Mouse (Mus musculus) kidney, postnatal 4 days (tissue): ENCODE measurements around the gene Otp.

Experiments used
- DNase-seq, 2 experiments: peaks; one replicate each; pipeline ENCODE4 v3.0.0; 2021; ENCODE audit warnings: mixed read lengths in 2 of 2

Gene Otp

DNA sequence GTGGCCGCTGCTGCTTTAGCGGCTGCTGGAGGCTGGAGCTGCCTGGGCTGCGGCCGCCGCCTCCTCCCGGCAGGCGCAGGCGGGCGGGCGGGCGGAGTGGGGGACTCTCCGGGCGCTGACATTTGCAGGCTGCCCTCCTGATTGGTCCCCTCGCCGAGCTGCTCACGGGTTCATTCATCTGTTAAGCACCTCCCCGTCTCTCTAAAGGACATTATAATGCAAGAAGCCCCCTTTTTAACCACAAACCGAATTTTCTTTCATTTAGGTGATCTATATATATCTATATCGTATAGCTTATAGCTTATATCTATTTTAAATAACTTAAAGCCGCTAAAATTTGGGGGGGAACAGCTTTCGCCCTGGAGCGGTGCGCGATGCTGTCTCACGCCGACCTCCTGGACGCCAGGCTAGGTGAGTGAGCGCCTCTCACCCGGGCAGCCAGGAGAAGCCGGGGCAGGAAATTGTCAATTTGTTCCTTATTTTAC lies at the start of gene Otp:
Otp (plus strand) TSS at position 207 of the 485 bp plus-strand sequence.
- no peak for DNase-seq

DNA sequence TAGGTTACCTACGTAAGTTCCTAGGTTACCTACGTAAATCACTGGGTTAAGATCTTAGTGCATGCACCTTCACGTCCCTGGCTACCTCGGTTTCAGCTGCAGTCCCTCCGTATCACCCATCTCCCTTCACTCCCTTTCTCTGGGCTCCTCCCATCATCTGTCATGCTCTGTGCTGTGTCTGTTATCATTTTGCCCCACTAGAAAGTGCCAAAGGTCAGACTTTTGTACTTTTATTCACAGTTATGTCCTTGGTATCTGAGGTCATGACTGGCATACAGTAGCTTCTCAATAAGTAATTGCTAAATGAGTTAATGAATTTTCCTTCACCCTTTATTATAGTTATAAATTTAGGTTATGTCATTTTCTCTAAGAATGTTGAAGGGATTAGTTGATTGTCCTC lies 49.0 kb upstream of the Otp start:
- no peak for DNase-seq

DNA sequence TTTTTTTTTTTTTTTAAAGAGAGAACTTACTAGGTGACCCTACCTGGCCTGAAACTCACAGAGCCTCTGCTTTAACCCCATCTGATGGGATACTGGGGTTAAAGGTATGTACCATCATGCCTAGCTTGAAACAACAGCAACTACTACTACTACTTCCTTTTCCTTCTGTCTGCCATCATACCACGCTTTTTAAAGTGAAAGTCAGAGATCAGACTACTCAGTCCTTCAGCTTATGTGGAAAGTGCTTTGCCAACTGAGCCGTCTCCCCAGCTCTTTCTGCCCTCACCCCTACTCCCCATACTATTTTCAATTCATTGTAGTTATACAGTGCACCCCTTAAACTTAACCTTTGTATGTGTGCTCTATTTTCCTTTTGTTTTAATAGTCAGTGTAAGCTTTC lies 48.4 kb upstream of the Otp start:
- DNase-seq: no peak

DNA sequence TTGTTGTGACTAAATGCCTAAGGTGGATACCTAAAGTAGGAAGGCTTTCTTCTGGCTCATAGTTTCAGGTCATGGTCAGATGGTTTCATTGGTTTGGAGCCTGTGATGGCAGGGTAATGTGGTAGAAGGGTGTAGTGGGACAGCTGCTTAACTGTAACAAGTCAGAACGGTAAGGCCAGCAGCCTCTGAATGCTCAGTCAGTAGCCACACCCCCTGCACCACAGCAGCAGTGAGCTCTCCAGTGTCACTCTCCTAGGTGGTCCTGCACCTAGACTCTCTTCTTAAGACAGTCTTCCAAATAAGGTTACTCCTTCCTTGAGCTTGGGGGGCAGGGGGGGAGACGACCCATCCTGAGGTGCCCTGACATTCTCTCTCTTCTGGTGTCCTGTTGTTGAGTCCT lies 47.6 kb upstream of the Otp start:
- peak in 1 of 2 experiments; percentile 7 for DNase-seq

GRCm38 (mm10) chr13:94838047-94838720 lies 37.2 kb upstream of the Otp start:
- no peak for DNase-seq

DNA sequence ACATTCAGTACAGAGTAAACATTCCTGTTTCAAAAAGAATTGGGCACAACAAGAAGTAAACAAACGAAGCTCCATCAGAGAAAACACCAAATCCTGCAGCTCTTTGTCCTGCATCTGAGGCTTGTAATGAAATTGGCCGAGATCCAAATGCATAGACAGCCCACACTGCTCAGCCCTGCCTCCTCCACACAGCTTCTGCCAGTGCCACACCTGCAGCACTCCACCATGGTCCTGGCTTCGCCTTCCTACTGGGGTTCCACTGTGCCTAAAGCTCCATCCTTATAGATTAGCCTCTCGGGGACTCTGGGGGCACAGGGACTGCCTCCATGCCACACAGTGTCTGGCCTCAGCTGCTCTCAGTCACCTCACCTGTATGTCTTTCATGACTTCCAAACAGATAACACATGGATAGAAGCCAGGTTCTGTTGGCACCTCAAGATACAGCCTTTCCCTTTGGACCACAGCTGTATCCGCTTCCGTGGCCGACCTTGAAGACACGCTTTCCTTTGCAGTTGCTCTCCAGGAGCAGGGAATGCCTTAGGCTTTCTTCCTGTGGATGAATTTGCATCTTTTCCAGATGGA lies 36.6 kb upstream of the Otp start:
- peak in 1 of 2 experiments; percentile 21 for DNase-seq

GRCm38 (mm10) chr13:94843236-94843635 lies 32.2 kb upstream of the Otp start:
- no peak for DNase-seq

GRCm38 (mm10) chr13:94847870-94848269 lies 27.5 kb upstream of the Otp start:
- DNase-seq: no peak

DNA sequence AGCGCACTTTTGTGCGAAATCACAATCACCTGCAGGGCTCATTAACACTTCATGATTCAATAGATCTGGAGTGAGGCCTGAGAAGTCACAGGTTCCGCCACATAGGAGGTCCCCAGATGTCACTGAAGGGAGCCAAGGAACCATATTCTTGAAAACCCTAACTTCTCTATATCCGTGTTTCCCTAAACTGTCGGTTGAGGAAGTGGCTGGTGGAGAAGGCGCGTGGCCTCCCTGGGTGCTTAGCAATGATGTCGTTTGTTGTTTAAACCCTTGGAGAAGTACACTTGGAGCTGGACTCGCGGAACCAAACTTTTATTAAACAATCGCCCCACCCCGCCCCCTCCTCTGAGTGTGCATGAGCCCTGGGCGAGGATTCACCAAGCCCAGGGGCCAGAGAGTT lies 26.1 kb upstream of the Otp start:
- DNase-seq: no peak

- DNase-seq: no peak
Measured at GRCm38 (mm10) chr13:94858016-94858575, 17.3 kb upstream of the Otp start.

DNA sequence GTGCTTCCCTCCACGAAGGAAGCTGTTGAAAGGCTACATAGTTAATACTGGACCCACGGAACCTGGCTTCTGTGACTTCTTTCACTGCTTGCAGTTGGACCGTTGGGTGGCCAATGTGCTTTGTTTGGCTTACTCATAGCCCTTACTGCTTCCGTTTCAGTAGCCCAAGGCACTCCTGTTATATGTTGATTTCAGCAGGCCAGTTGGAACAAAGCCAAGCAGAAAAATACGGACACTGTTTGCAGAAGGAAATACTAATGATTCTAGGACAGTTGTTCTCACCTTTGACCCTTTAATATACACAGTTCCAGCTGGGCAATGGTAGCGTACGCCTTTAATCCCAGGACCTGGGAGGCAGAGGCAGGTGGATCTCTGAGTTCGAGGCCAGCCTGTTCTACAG lies 16.1 kb upstream of the Otp start:
- no peak for DNase-seq

DNA sequence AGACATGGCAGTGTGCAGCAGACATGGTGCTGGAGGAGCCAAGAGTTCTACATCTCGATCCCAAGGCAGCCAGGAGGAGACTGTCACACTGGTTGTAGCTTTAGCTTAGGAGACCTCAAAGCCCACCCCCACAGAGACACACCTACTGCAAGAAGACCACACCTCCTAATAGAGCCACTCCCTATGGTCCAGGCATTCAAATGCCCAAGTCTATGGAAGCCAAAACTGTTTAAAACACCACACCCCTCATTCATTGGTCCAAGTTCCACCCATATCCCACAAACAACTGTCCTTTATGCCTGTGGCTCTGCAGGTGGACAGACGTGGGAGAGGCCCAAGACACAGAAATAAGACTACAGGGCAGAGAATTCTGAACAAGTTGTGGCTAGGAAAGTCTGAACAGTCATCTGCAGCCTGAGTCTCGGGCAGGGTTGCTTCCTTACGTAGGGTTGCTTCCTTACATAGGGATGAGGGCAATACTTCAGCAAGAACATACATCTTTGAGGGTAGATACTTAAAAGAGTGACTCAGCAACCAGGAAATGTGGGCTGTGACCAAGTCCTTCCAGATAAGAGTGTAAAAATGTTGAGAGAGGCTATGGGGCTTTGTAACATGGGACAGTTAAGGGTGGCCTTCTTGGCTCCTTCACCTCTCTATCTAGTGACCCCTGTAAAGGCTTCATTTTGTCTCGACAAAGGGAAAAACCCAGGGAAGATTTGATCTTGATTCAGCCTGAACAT lies 12.7 kb upstream of the Otp start:
- no peak for DNase-seq

- DNase-seq: no peak
Measured at GRCm38 (mm10) chr13:94866906-94867305, 8.5 kb upstream of the Otp start.

GRCm38 (mm10) chr13:94867772-94868171 lies 7.6 kb upstream of the Otp start:
- no peak for DNase-seq

- peak; percentile 73 to 80 for DNase-seq
Measured at GRCm38 (mm10) chr13:94868478-94868950, 6.9 kb upstream of the Otp start.

GRCm38 (mm10) chr13:94869541-94869940 lies 5.9 kb upstream of the Otp start:
- DNase-seq: no peak

GRCm38 (mm10) chr13:94870071-94870460 lies 5.3 kb upstream of the Otp start:
- no peak for DNase-seq

GRCm38 (mm10) chr13:94870461-94871186 lies 4.8 kb upstream of the Otp start:
- no peak for DNase-seq

- no peak for DNase-seq
Measured at GRCm38 (mm10) chr13:94871806-94872320, 3.5 kb upstream of the Otp start.

DNA sequence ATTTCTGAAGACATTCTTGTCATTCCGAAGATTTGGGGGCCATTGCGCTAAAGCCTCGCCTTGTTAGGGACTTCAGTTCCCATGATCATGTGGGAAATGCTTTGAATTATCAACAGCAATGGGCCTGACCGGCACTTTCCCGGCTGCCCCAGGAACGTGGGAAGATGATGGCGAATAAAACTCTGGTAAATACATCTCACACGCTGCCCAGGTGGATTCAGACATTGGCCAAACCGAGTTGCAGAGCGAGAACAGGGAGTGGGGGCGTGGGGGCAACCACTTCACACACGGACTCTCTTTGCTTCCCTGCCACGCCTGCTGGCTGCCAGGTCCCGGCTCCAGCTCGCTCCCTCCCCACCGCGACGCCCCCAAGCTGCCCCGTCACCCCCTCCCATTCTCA lies 3.0 kb upstream of the Otp start:
- DNase-seq: no peak

DNA sequence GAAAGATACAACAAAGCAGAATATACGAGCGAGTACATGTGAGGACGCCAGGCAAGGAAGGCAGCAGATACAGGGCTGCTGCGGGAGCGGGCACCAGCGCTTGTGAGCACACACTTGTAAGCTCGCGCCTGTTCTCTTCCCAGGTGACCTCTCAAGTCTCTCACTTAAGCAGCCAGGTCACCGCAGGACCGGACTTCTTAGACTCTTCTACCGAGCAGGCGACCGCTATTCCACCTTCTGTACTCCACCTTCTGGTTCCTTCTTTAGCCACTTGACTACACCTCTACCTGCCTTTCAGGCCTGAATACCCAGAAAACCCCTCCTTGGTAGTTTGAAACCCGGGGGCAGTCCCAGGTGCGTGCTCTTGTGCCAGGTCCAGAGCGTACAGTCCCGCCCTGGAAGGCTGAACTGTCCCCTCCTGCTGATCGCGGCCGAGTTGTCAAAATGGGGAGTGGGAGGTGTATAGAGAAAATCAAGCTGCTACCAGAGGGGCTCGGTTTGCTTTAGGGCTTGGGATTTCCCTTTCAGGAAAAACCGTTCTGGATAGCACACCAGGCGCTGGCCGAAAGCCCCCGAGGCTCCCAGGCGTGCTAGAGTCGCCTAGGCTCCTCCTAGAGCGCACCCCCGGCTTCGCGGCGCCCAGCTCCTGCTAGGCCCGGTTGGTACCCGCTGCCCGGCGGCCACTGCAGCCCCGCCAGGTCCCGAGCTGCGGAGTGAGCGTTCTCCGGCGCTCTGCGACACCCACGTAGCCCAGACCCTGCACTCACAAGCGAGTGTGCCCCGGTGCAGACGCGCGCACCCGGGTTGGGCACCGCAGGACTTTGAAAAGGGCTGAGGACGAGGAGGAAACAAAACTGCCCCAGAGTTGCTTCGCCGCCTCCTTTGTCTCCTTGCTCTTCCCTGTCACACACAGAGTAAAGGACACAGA lies 2.0 kb upstream of the Otp start:
- DNase-seq: peak in 1 of 2 experiments; percentile 46
